Mouse (Mus musculus): ENCODE measurements around the gene Prdm9.

- TF ChIP-seq CTCF (IDR thresholded peaks at IDR 0.05; ENCODE audit: low read depth, low read length): no peak
- no peak for TF ChIP-seq POLR2A (IDR thresholded peaks at IDR 0.05; ENCODE audit: insufficient read depth, low read length)
- no peak for TF ChIP-seq EP300 (IDR thresholded peaks at IDR 0.05; ENCODE audit: insufficient read depth, low read depth, low read length)
Observed at GRCm38 (mm10) chr17:15526304-15526703, 37.9 kb downstream of the Prdm9 start.

Measured in ES-Bruce4 (cell line).